Mouse (Mus musculus) small intestine, adult 2 months (tissue): ENCODE data around the gene Cacng8.

Experiments
- CTCF ChIP-seq: fragments of 200-500 bp; IDR thresholded peaks from 2 replicates; pipeline ENCODE4 v1.5.1; 2012; ENCODE audit warnings: low read depth, mild to moderate bottlenecking, control low read depth, inconsistent platforms, low read length, moderate library complexity, mixed read lengths; ENCODE audit not compliant: insufficient replicate concordance, insufficient read length; ENCODE audit errors: extremely low read depth
- POLR2A ChIP-seq: fragments of 200-500 bp; IDR thresholded peaks from 2 replicates; pipeline ENCODE4 v1.6.1; 2012; ENCODE audit warnings: low read depth, mild to moderate bottlenecking, control low read depth, inconsistent platforms, low read length, moderate library complexity

GRCm38 (mm10) chr7:3460261-3460660, 69.8 kb downstream of the Cacng8 start:
- TF ChIP-seq CTCF (no peak), POLR2A (no peak)
